Mouse (Mus musculus) MEL (cell line): Measurements from ENCODE around the gene Rnf141. TPM values are rescaled to one million over a fixed set of nuclear protein-coding genes. Genes with fewer than 3 reads are reported as not detected.

Source experiments
- DNase-seq: peaks from one replicate; pipeline ENCODE4 v3.0.0; 2011; ENCODE audit warnings: low read depth, low spot score
- H3K27ac ChIP-seq: 2 replicates; pipeline ENCODE4 v1.5.1; 2012; ENCODE audit warnings: low read depth, mild to moderate bottlenecking, control low read depth, low read length, moderate library complexity; ENCODE audit not compliant: control insufficient read depth
- H3K27me3 ChIP-seq, 2 experiments: fragments of 150-350 bp in 1 of 2; sonication (generic) in 1 of 2; 2 replicates each; pipeline ENCODE4 v1.6.1; 2012; ENCODE audit warnings: low read length in 2 of 2, mild to moderate bottlenecking in 2 of 2, improper control_type of control experiment in 1 of 2, moderate library complexity in 1 of 2; ENCODE audit not compliant: insufficient read depth in 2 of 2, control insufficient read depth in 1 of 2
- H3K36me3 ChIP-seq, 2 experiments: 2 replicates each; pipeline ENCODE4 v1.6.1; 2012 to 2014; ENCODE audit warnings: low read length in 2 of 2, improper control_type of control experiment in 1 of 2, inconsistent platforms in 1 of 2, mild to moderate bottlenecking in 1 of 2; ENCODE audit not compliant: insufficient read depth in 2 of 2, control insufficient read depth in 1 of 2
- H3K4me1 ChIP-seq, 2 experiments: fragments of 150-350 bp in 1 of 2; sonication (generic) in 1 of 2; 2 replicates each; pipeline ENCODE4 v1.6.1; 2012; ENCODE audit warnings: low read length in 2 of 2, improper control_type of control experiment in 1 of 2, mild to moderate bottlenecking in 1 of 2; ENCODE audit not compliant: insufficient read depth in 2 of 2, control insufficient read depth in 1 of 2
- H3K4me3 ChIP-seq, 2 experiments: fragments of 150-350 bp in 1 of 2; sonication (generic) in 1 of 2; 2 replicates each; pipeline ENCODE4 v1.5.1; 2012; ENCODE audit warnings: low read depth in 2 of 2, low read length in 2 of 2, mild to moderate bottlenecking in 2 of 2, moderate library complexity in 2 of 2, control low read depth in 1 of 2, improper control_type of control experiment in 1 of 2; ENCODE audit not compliant: control insufficient read depth in 1 of 2, insufficient read depth in 1 of 2
- H3K79me2 ChIP-seq: 2 replicates; pipeline ENCODE4 v1.6.1; 2012; ENCODE audit warnings: mild to moderate bottlenecking, low read length, moderate library complexity; ENCODE audit not compliant: control insufficient read depth, poor library complexity, insufficient read depth
- H3K9ac ChIP-seq: 2 replicates; pipeline ENCODE4 v1.6.1; 2012; ENCODE audit warnings: low read depth, mild to moderate bottlenecking, control low read depth, low read length, moderate library complexity; ENCODE audit not compliant: control insufficient read depth, poor library complexity, severe bottlenecking
- H3K9me3 ChIP-seq: fragments of 150-350 bp; sonication (generic); replicated peaks from 2 replicates; pipeline ENCODE4 v1.6.1; 2012; ENCODE audit warnings: mild to moderate bottlenecking, low read length, improper control_type of control experiment, moderate library complexity; ENCODE audit not compliant: insufficient read depth
- BHLHE40 ChIP-seq: IDR thresholded peaks from 2 replicates; pipeline ENCODE4 v1.6.1; 2012; ENCODE audit warnings: low read depth, mild to moderate bottlenecking, inconsistent platforms, low read length, improper control_type of control experiment, borderline replicate concordance
- E2F4 ChIP-seq: IDR thresholded peaks from 2 replicates; pipeline ENCODE4 v1.6.1; 2011; ENCODE audit warnings: low read depth, low read length, improper control_type of control experiment, borderline replicate concordance
- ETS1 ChIP-seq: IDR thresholded peaks from 2 replicates; pipeline ENCODE4 v1.6.1; 2012; ENCODE audit warnings: low read depth, mild to moderate bottlenecking, inconsistent platforms, low read length, improper control_type of control experiment, moderate library complexity
- GATA1 ChIP-seq: IDR thresholded peaks from 2 replicates; pipeline ENCODE4 v1.6.1; 2011; ENCODE audit warnings: low read depth, low read length, improper control_type of control experiment
- JUND ChIP-seq: IDR thresholded peaks from 2 replicates; pipeline ENCODE4 v1.6.1; 2011; ENCODE audit warnings: low read depth, mild to moderate bottlenecking, improper control_type of control experiment, low read length
- KAT2A ChIP-seq: conservative IDR thresholded peaks from 2 replicates; pipeline ENCODE4 v1.6.1; 2012; ENCODE audit warnings: low read depth, low read length, improper control_type of control experiment, inconsistent platforms
- MAFK ChIP-seq: IDR thresholded peaks from 2 replicates; pipeline ENCODE4 v1.6.1; 2011; ENCODE audit warnings: low read depth, mild to moderate bottlenecking, low read length, improper control_type of control experiment, borderline replicate concordance
- MAZ ChIP-seq: IDR thresholded peaks from 2 replicates; pipeline ENCODE4 v1.6.1; 2012; ENCODE audit warnings: low read depth, mild to moderate bottlenecking, inconsistent platforms, low read length, improper control_type of control experiment
- MYB ChIP-seq: IDR thresholded peaks from 2 replicates; pipeline ENCODE4 v1.6.1; 2011; ENCODE audit warnings: mild to moderate bottlenecking, low read depth, low read length, improper control_type of control experiment
- MYC ChIP-seq: IDR thresholded peaks from 2 replicates; pipeline ENCODE4 v1.6.1; 2011; ENCODE audit warnings: low read depth, mild to moderate bottlenecking, low read length, improper control_type of control experiment, moderate library complexity
- POLR2AphosphoS2 ChIP-seq: IDR thresholded peaks from 2 replicates; pipeline ENCODE4 v1.6.1; 2011; ENCODE audit warnings: low read length, improper control_type of control experiment
- RAD21 ChIP-seq: IDR thresholded peaks from 2 replicates; pipeline ENCODE4 v1.6.1; 2011; ENCODE audit warnings: mild to moderate bottlenecking, low read depth, low read length, improper control_type of control experiment
- SIN3A ChIP-seq: IDR thresholded peaks from 2 replicates; pipeline ENCODE4 v1.6.1; 2012; ENCODE audit warnings: low read length, improper control_type of control experiment, inconsistent platforms
- TCF12 ChIP-seq: IDR thresholded peaks from 2 replicates; pipeline ENCODE4 v1.6.1; 2014; ENCODE audit warnings: low read depth, mild to moderate bottlenecking, inconsistent platforms, low read length, improper control_type of control experiment, moderate library complexity
- USF1 ChIP-seq: IDR thresholded peaks from 2 replicates; pipeline ENCODE4 v1.6.1; 2014; ENCODE audit warnings: low read depth, mild to moderate bottlenecking, inconsistent platforms, low read length, improper control_type of control experiment, moderate library complexity
- USF2 ChIP-seq, 2 experiments: IDR thresholded peaks; 2 replicates each; pipeline ENCODE4 v1.6.1; 2011 to 2012; ENCODE audit warnings: improper control_type of control experiment in 2 of 2, low read length in 2 of 2, borderline replicate concordance in 1 of 2, inconsistent platforms in 1 of 2, low read depth in 1 of 2, mild to moderate bottlenecking in 1 of 2; ENCODE audit not compliant: insufficient read depth in 1 of 2
- ZC3H11A ChIP-seq: IDR thresholded peaks from 2 replicates; pipeline ENCODE4 v1.6.1; 2012; ENCODE audit warnings: low read depth, mild to moderate bottlenecking, inconsistent platforms, low read length, improper control_type of control experiment
- ZKSCAN1 ChIP-seq: IDR thresholded peaks from 2 replicates; pipeline ENCODE4 v1.6.1; 2012; ENCODE audit warnings: low read depth, mild to moderate bottlenecking, inconsistent platforms, low read length, improper control_type of control experiment, moderate library complexity
- ZMIZ1 ChIP-seq: IDR thresholded peaks from 2 replicates; pipeline ENCODE4 v1.6.1; 2012; ENCODE audit warnings: low read depth, mild to moderate bottlenecking, inconsistent platforms, low read length, improper control_type of control experiment, moderate library complexity
- polyA plus RNA-seq, 2 experiments: library from polyadenylated mRNA; stranded (reverse) in 1 of 2; unstranded in 1 of 2; fragments of >175 nt in 1 of 2; fragments of >200 nt in 1 of 2; gene quantifications; 2 replicates each; pipeline versions ENCODE4 v1.2.1 to v1.2.4; 2012; ENCODE audit warnings: low replicate concordance in 2 of 2, low read depth in 1 of 2; ENCODE audit not compliant: insufficient read length in 2 of 2, insufficient read depth in 1 of 2, missing spikeins in 1 of 2
- total RNA-seq: library from RNA; depleted of rRNA; stranded (reverse); fragments of 300-350 nt; gene quantifications from 2 replicates; pipeline ENCODE4 v1.2.3, GENCODE M21; 2012

Rnf141 gene
- total and polyA plus RNA-seq, 3 experiments = 18.8 to 19.7 TPM; not detected in 1

- Histone ChIP-seq H3K79me2 (no peaks in the 10 kb centered on the region), H3K4me3 (no peak overlapping the region), H3K27me3 (peaks cover 6 to 10% of the 10 kb centered on the region in 2 experiments), H3K36me3 (no peaks in the 10 kb centered on the region), H3K4me1 (no peaks in the 10 kb centered on the region), H3K9ac (no peak overlapping the region), H3K27ac (no peak overlapping the region), H3K9me3 (no peaks in the 10 kb centered on the region)
- no peak for DNase-seq
- TF ChIP-seq TCF12 (no peak), BHLHE40 (no peak), MYC (no peak), ZC3H11A (no peak), KAT2A (no peak), MAFK (no peak)
- TF ChIP-seq, all 39 proteins: peak for 0
Measured at GRCm38 (mm10) chr7:110853611-110854010, 9.4 kb upstream of the Rnf141 start.

GRCm38 (mm10) chr7:110851541-110852203 lies 7.4 kb upstream of the Rnf141 start:
- Histone ChIP-seq H3K9me3 (no peaks in the 10 kb centered on the region), H3K9ac (no peak overlapping the region), H3K4me3 (no peak overlapping the region), H3K36me3 (no peaks in the 10 kb centered on the region), H3K79me2 (no peaks in the 10 kb centered on the region), H3K4me1 (no peaks in the 10 kb centered on the region), H3K27me3 (peaks cover 6 to 10% of the 10 kb centered on the region in 2 experiments), H3K27ac (no peak overlapping the region)
- no peak for DNase-seq
- TF ChIP-seq POLR2AphosphoS2 (no peak), MAZ (no peak), ETS1 (no peak), USF1 (no peak), ZKSCAN1 (no peak), RAD21 (no peak), JUND (no peak), MYB (no peak), ZMIZ1 (no peak), GATA1 (no peak), E2F4 (no peak), SIN3A (no peak), USF2 (IDR thresholded peaks at IDR 0.05; ENCODE audit: borderline replicate concordance in 1 of 2, insufficient read depth in 1 of 2, low read depth in 1 of 2, low read length in 2 of 2) (no peak)
